Comparison of ENCODE assay signal across 31 mouse cellular contexts in the genomic region with DNA sequence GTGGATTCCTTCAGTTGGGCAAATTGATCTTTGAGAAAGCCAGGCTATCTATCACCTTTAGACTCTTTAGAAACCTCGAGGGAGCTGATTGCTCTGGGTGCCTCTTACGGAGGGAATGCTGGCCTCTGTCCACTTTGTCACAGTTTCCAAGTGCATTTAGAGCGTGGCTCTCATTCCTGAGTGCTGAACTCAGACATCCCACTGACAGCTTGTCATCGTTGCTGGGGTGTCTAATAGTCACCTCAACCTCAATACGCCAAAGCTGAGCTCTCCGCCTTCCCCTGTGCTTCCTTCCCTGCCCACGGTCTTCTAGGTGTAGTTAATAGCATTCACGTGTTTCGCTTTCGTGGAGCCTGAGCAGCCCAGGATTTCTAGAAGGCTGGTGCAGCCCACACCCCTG.
DNase-seq lines count a peak whose midpoint lies in the region; ATAC-seq and TF ChIP-seq lines count a peak whose summit lies in the region.
"Had no signal": no experiment of that assay in that cellular context is flagged by ENCODE, and none has a peak within 500 bp of the region (broad histone marks: within the 10 kb centered on the region; RNA-seq: fewer than 3 reads in every experiment).

No protein-coding gene starts in this region.

- peak overlapping the region; percentile 49 for H3K4me2 ChIP-seq in heart, embryonic 11.5 days
- H3K4me2 ChIP-seq in heart, embryonic 16.5 days (ENCODE audit: low read depth, low read length): peak overlapping the region; percentile 60
- H3K4me2 ChIP-seq: forebrain, embryonic 15.5 days; hindbrain, embryonic 15.5 days; liver, embryonic 12.5 days; midbrain, embryonic 11.5 days; neural tube, embryonic 12.5 days had no signal

- no peak overlapping the region for H3K9ac ChIP-seq in heart, adult 2 months (ENCODE audit: low read depth, low read length)
- no peak overlapping the region for H3K9ac ChIP-seq in heart, embryonic 11.5 days (ENCODE audit: low read depth, low read length)
- H3K9ac ChIP-seq in heart, embryonic 16.5 days (ENCODE audit: low read length): no peak overlapping the region
- H3K9ac ChIP-seq: forebrain, embryonic 15.5 days; hindbrain, embryonic 15.5 days; liver, embryonic 12.5 days; liver, postnatal 0 days; neural tube, embryonic 12.5 days had no signal

- 54% methylated on average over 10 of the region's 10 CpGs for WGBS in heart, adult 2 months
- 48% methylated on average over 10 of the region's 10 CpGs for WGBS in heart, embryonic 11.5 days (ENCODE audit: insufficient replicate concordance)
- 36% methylated on average over 10 of the region's 10 CpGs for WGBS in heart, embryonic 16.5 days
- 87% methylated on average over 10 of the region's 10 CpGs for WGBS in limb, embryonic 10.5 days

- no peak overlapping the region for H3K4me3 ChIP-seq in heart, adult 2 months
- no peak overlapping the region for H3K4me3 ChIP-seq in heart, embryonic 11.5 days (ENCODE audit: low read depth, low read length)
- no peak overlapping the region for H3K4me3 ChIP-seq in heart, embryonic 16.5 days (ENCODE audit: low read length)
- H3K4me3 ChIP-seq in limb, embryonic 10.5 days: no peak overlapping the region
- H3K4me3 ChIP-seq in layer of hippocampus, adult 2 months: no peak overlapping the region
- H3K4me3 ChIP-seq: forebrain, embryonic 15.5 days; gastrocnemius, adult 2 months; hindbrain, embryonic 10.5 days; hindbrain, embryonic 15.5 days; left cerebral cortex, adult 2 months; liver, embryonic 12.5 days; myocyte; neural tube, embryonic 12.5 days had no signal

- DNase-seq in heart, adult 2 months: peak in 1 of 2 experiments; percentile 20
- DNase-seq in heart, adult 8-10 months (ENCODE audit: low spot score): no peak
- peak; percentile 15 for DNase-seq in limb, embryonic 10.5 days (ENCODE audit: low spot score)
- DNase-seq in layer of hippocampus, adult 2 months (ENCODE audit: low spot score in 2 of 2): no peak
- DNase-seq in gastrocnemius, postnatal 36 days: no peak
- DNase-seq: adrenal gland, adult 8-10 months; cerebellum, adult 11 months; cerebellum, adult 9-10 months; cerebellum, postnatal 36 days; gastrocnemius, adult 2 months; kidney, adult 8-10 months; kidney, postnatal 10 days; liver, postnatal 0 days; lung, postnatal 36 days; right cerebral cortex, adult 18-20 months; right cerebral cortex, postnatal 4 days; thymus, adult 18-20 months; thymus, postnatal 25 days had no signal

- 0 out of 2 replicates have a peak, but pooled peaks have one; percentile 21 for TF ChIP-seq EP300 in heart, adult 2 months (IDR thresholded peaks at IDR 0.05; ENCODE audit: insufficient read depth, low read depth, low read length)

- intact Hi-C loops in heart, adult 2 months (cut with DNase I): no loop called here
- intact Hi-C loops in gastrocnemius, postnatal 36 days (cut with DNase I): no loop called here

- no peaks in the 10 kb centered on the region for H3K79me2 ChIP-seq in heart, adult 2 months (replicated peaks; ENCODE audit: control insufficient read depth, insufficient read depth, low read length)

- no peaks in the 10 kb centered on the region for H3K36me3 ChIP-seq in heart, adult 2 months (ENCODE audit: control insufficient read depth, insufficient read depth, low read length)
- no peaks in the 10 kb centered on the region for H3K36me3 ChIP-seq in heart, embryonic 11.5 days (ENCODE audit: control insufficient read depth, insufficient read depth, low read length)
- no peaks in the 10 kb centered on the region for H3K36me3 ChIP-seq in heart, embryonic 16.5 days (ENCODE audit: control insufficient read depth, insufficient read depth)
- H3K36me3 ChIP-seq in limb, embryonic 10.5 days: 0 out of 2 replicates have a peak, but pooled peaks cover 4% of the 10 kb centered on the region
- H3K36me3 ChIP-seq: forebrain, embryonic 15.5 days; hindbrain, embryonic 15.5 days; liver, embryonic 12.5 days; neural tube, embryonic 12.5 days had no signal

- H3K9me3 ChIP-seq in heart, embryonic 11.5 days (replicated peaks; ENCODE audit: control insufficient read depth, low read length): no peaks in the 10 kb centered on the region
- H3K9me3 ChIP-seq in heart, embryonic 16.5 days (replicated peaks; ENCODE audit: control insufficient read depth, low read length): no peaks in the 10 kb centered on the region
- no peaks in the 10 kb centered on the region for H3K9me3 ChIP-seq in limb, embryonic 10.5 days (replicated peaks)
- H3K9me3 ChIP-seq: forebrain, embryonic 15.5 days; G1E; hindbrain, embryonic 10.5 days; hindbrain, embryonic 15.5 days; liver, embryonic 12.5 days; neural tube, embryonic 12.5 days had no signal

- H3K4me1 ChIP-seq in heart, adult 2 months (ENCODE audit: control insufficient read depth, insufficient read depth, low read length): no peaks in the 10 kb centered on the region
- 0 out of 2 replicates have a peak, but pooled peaks cover 2% of the 10 kb centered on the region for H3K4me1 ChIP-seq in heart, embryonic 11.5 days (ENCODE audit: control insufficient read depth, insufficient read depth, low read length)
- peaks cover 10% of the 10 kb centered on the region for H3K4me1 ChIP-seq in heart, embryonic 16.5 days (ENCODE audit: control insufficient read depth, insufficient read depth, low read length)
- no peaks in the 10 kb centered on the region for H3K4me1 ChIP-seq in limb, embryonic 10.5 days
- H3K4me1 ChIP-seq: hindbrain, embryonic 15.5 days; liver, embryonic 12.5 days; neural tube, embryonic 12.5 days had no signal

- H3K27me3 ChIP-seq in heart, adult 2 months (ENCODE audit: control insufficient read depth, insufficient read depth, low read length): no peaks in the 10 kb centered on the region
- peaks cover 52% of the 10 kb centered on the region for H3K27me3 ChIP-seq in heart, embryonic 11.5 days (ENCODE audit: control insufficient read depth, insufficient read depth, low read length)
- peaks cover 43% of the 10 kb centered on the region for H3K27me3 ChIP-seq in heart, embryonic 16.5 days (ENCODE audit: control insufficient read depth, insufficient read depth, low read length)
- H3K27me3 ChIP-seq in limb, embryonic 10.5 days (ENCODE audit: low read depth, poor library complexity, severe bottlenecking): no peaks in the 10 kb centered on the region
- H3K27me3 ChIP-seq: forebrain, embryonic 15.5 days; hindbrain, embryonic 15.5 days; liver, embryonic 12.5 days; neural tube, embryonic 12.5 days had no signal

- H3K27ac ChIP-seq in heart, adult 2 months: no peak overlapping the region
- H3K27ac ChIP-seq in heart, embryonic 11.5 days (ENCODE audit: low read depth, low read length): no peak overlapping the region
- H3K27ac ChIP-seq in heart, embryonic 16.5 days (ENCODE audit: low read length): no peak overlapping the region
- no peak overlapping the region for H3K27ac ChIP-seq in limb, embryonic 10.5 days
- H3K27ac ChIP-seq in layer of hippocampus, adult 2 months: no peak overlapping the region
- H3K27ac ChIP-seq: forebrain, embryonic 15.5 days; gastrocnemius, adult 2 months; hindbrain, embryonic 10.5 days; hindbrain, embryonic 15.5 days; left cerebral cortex, adult 2 months; liver, embryonic 12.5 days; neural tube, embryonic 12.5 days; stomach, postnatal 0 days had no signal

- no peak for TF ChIP-seq CTCF in heart, adult 2 months (IDR thresholded peaks at IDR 0.05)
- no peak for TF ChIP-seq CTCF in layer of hippocampus, adult 2 months (conservative IDR thresholded peaks at IDR 0.05)

- ATAC-seq in heart, embryonic 11.5 days (replicated peaks; ENCODE audit: insufficient number of reproducible peaks, low FRiP score, low TSS enrichment): peak; percentile 29; the same call in 1 of the 2 replicates
- ATAC-seq in heart, embryonic 16.5 days (replicated peaks; ENCODE audit: extremely low read depth, insufficient read depth, low FRiP score): peak; percentile 77
- ATAC-seq: forebrain, embryonic 15.5 days; inflammation-experienced regulatory T-cells, adult 6 months; liver, embryonic 12.5 days; liver, postnatal 0 days had no signal

- no peak for TF ChIP-seq POLR2A in heart, adult 2 months (IDR thresholded peaks at IDR 0.05; ENCODE audit: insufficient read depth, low read depth, low read length)
